Comparison of ENCODE assay signal across 23 mouse cellular contexts in the genomic region with DNA sequence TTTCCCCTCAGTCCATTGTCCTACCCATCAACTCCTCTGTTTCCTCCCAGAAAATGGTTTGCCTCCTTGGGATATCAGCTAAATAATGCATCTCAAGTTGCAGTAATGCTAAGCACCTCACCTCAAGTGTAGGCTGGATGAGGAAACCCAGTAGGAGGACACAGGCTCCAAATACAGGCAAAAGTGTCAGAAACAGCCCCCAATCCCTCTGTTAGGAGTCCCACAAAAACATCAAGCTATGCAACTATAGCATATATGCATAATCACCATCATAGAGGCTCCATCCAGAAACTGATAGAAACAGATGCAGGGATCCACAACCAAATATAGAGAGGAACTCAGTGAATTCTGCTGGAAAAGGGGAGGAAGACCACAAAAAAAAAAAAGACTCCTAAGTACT.
DNase-seq lines count a peak whose midpoint lies in the region; ATAC-seq and TF ChIP-seq lines count a peak whose summit lies in the region.
"Had no signal": no experiment of that assay in that cellular context is flagged by ENCODE, and none has a peak within 500 bp of the region (broad histone marks: within the 10 kb centered on the region; RNA-seq: fewer than 3 reads in every experiment).

No protein-coding gene starts in this region.

- peak overlapping the region; percentile 64; the same call in 1 of the 2 replicates for H3K27ac ChIP-seq in left cerebral cortex, adult 2 months
- H3K27ac ChIP-seq: embryonic facial prominence, embryonic 10.5 days; embryonic facial prominence, embryonic 12.5 days; forebrain, embryonic 13.5 days; forebrain, embryonic 15.5 days had no signal

- no peak for TF ChIP-seq CTCF in left cerebral cortex, adult 2 months (IDR thresholded peaks at IDR 0.05)

- no peak overlapping the region for H3K4me3 ChIP-seq in left cerebral cortex, adult 2 months
- H3K4me3 ChIP-seq: embryonic facial prominence, embryonic 10.5 days; embryonic facial prominence, embryonic 12.5 days; forebrain, embryonic 13.5 days; forebrain, embryonic 15.5 days had no signal

- no peak for DNase-seq in frontal cortex, postnatal 14 days (ENCODE audit: low spot score in 2 of 2)
- no peak for DNase-seq in left cerebral cortex, adult 2 months (ENCODE audit: extremely low spot score in 1 of 2, low spot score in 2 of 2)
- DNase-seq in left cerebral cortex, postnatal 4 days: no peak
- DNase-seq in right cerebral cortex, adult 18-20 months: peak; percentile 44
- no peak for DNase-seq in right cerebral cortex, postnatal 4 days
- DNase-seq in cerebellum, adult 18-20 months: no peak
- DNase-seq: adrenal gland, adult 8-10 months; adrenal gland, postnatal 14 days; adrenal gland, postnatal 36 days; B cell, adult 2 months; cerebellum, adult 11 months; cerebellum, adult 2 months; cerebellum, adult 9-10 months; cerebellum, postnatal 10 days; cerebellum, postnatal 25 days had no signal

- intact Hi-C loops in left cerebral cortex, adult 2 months (cut with DNase I): loop anchor here (10.0 kb wide), 3 partner anchors 396 to 616 kb away; no protein-coding TSS in a partner anchor
- intact Hi-C loops in left cerebral cortex, postnatal 4 days (cut with DNase I): no loop called here

- ATAC-seq in frontal cortex, adult (ENCODE audit: low TSS enrichment): peak; percentile 93
- ATAC-seq: activated CD4-positive, CD25-positive, alpha-beta regulatory T cell, adult 4 months; CD4-positive, CD25-positive, alpha-beta regulatory T cell, adult 4 months; forebrain, embryonic 13.5 days; forebrain, embryonic 15.5 days; Patski had no signal
